Mouse (Mus musculus): ENCODE results near the gene Olfr466. TPM values are rescaled to one million over a fixed set of nuclear protein-coding genes. Genes with fewer than 3 reads are reported as not detected.

The Olfr466 gene
- total RNA-seq (2023) = not detected

GRCm38 (mm10) chr13:65149940-65150339 lies at the start of gene Olfr466:
Olfr466 (plus strand) TSS chr13:65150240.

GRCm38 (mm10) chr13:65112459-65113110 lies 37.5 kb upstream of the Olfr466 start, which contains the start of gene Mfsd14b:
Mfsd14b (minus strand) TSS chr13:65112975.

GRCm38 (mm10) chr13:65137789-65138188 lies 12.3 kb upstream of the Olfr466 start, which contains the start of gene Olfr465-ps1:
Olfr465-ps1 (plus strand) TSS chr13:65138089.

Other genes with a start within 250 kb of the Olfr466 start
- not detected for gene Cntnap3, start 246.3 kb upstream of the Olfr466 start, total RNA-seq (2023)
- not detected for gene Spata31, start 232.8 kb upstream of the Olfr466 start, total RNA-seq (2023)
- not detected for gene Spata31d1c, start 117.2 kb upstream of the Olfr466 start, total RNA-seq (2023)
- under 1 TPM in 1 of 2 experiments, not detected in 1; 0.44 TPM for gene Prss47, start 97.5 kb upstream of the Olfr466 start, total RNA-seq (2023)
- 100 to 1,000 TPM; 173 to 177 TPM for gene Mfsd14b, start 37.3 kb upstream of the Olfr466 start, total RNA-seq (2023)
- gene Olfr465-ps1, start 12.2 kb upstream of the Olfr466 start, total RNA-seq (2023) = not detected
- gene Nlrp4f, start 55.7 kb downstream of the Olfr466 start, total RNA-seq (2023) = not detected
- gene Gm10775, start 109.3 kb downstream of the Olfr466 start, total RNA-seq (2023) = not detected
- gene Zfp369, start 128.6 kb downstream of the Olfr466 start, total RNA-seq (2023) = 10 to 100 TPM; 14.0 to 16.0 TPM

Data from neutrophil, adult 83 days (primary cell).